Mouse (Mus musculus): Measurements from ENCODE around the gene Cnfn.

- TF ChIP-seq CTCF (IDR thresholded peaks at IDR 0.05; ENCODE audit: borderline replicate concordance, insufficient read depth, low read depth, low read length) (no peak), POLR2A (IDR thresholded peaks at IDR 0.05; ENCODE audit: borderline replicate concordance, insufficient read depth, low read length) (no peak)
Observed at GRCm38 (mm10) chr7:25369058-25369749, at the start of gene Cnfn.

Measured in cerebellum, adult 2 months (tissue).